Mouse (Mus musculus): ENCODE results near the gene Madd. TPM values are rescaled to one million over a fixed set of nuclear protein-coding genes. Genes with fewer than 3 reads are reported as not detected.

Gene Madd
- polyA plus RNA-seq (2017; shearing (Covaris generic)) = 10 to 100 TPM; 55.5 to 64.8 TPM

DNA sequence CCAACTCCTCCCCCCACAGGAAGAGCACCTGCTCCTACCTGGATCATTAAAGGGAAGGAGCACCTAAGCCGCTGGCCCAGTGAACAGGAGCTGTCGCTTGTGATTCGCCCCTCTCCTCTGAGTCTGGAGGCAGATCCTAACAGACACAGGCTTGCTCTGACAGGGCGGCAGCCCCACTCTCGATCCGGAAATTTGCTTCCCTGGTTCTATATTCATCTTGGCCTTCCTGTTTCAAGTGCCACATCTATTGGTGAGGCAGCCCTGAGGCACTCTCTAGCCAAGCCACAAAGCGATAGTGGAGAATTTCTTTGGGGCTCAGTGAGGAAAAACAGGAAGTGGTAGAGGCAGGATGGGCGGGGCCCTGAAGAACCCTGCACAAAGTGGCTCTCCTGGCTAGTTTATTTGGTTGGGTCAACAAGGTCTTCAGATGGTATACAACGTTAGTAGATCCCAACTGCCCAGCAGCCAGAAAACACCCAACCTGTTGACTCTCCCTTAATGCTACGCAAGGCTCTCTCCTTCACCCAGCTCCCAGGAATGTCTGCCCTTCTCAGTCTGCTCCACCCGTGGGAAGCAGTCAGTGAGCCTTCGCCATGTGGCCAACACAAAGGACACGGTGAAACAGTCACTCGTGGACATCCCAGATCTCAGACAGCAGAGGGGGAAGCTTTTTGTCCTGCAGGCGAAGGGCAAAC is at the start of gene Madd:
Gene Madd, minus strand, starts transcription at position 127 of the 695 bp plus-strand sequence.
- peak; percentile 64 for ATAC-seq

DNA sequence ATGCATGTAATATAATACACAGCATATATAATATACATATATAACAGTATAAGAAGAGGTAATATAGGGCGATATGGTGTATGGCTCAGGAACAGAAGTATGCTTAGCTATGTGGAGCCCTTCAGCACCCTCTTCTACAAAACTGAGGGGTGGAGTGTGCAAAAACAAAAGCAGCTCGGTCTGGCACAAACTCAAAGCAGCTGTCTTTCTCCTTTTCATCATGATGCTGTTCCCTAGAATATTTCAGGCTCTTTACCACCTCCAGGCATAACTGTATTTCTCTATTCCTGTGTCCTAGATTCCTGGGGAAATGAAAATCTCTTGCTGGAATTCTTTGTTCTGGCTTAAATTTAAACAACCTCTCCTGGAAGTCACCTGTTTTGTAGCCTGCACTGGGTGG is 46.1 kb upstream of the Madd start:
- no peak for ATAC-seq

DNA sequence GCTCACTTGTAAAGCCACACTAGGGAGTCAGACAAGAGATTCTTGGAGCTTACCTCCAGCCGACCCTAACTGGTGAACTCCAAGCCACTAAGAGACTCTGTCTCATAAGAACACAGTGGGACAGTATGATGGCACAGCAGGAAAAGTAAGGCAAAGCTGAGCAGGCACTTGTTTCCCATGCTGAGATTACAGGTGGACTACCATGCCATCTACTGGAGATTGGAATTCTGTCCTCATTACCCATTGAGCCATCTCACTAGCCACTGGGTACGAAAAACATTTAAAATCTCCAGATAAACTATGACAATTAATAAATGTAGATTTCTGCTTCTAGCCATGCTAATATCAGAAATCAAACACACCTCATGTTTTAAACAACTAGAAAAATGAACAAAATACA is 40.0 kb upstream of the Madd start:
- no peak for ATAC-seq

DNA sequence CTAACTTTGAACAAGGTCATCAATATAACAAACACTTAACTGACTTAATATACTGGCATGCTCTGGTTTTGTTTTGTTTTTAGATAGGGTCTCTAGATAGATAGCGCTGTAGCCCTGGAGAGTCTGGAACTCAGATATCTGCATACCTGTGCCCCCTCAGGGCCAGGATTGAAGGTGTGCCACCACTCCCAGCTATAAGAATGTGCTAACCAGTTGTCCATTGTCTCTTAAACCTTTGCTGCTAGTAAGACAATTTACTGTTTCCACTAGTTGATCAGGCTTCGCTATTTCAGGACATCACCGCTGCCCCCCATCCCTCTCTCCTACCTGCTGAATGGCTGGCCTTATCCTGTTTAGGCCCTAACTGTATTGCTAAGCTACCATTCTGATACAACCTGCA is 36.9 kb upstream of the Madd start:
- no peak for ATAC-seq

DNA sequence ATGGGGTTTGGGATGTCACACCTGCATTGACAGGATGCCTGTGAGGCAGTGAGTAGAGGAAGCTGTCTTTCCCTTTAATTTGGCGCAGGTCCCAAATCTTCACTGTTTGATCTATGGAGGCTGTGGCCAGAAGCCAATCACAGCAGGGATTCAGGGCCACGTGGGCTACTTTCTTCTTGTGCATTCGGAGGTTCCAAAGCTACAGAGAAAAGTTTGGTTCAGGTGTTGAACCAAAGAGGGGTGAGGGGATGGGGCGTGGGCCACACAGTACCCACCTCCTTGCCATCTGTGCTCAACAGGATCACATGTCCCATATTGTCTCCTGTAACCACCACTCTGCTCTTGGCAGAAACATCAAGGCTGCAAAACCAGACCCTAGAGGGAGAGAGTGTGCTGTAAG is 33.4 kb upstream of the Madd start:
- ATAC-seq = no peak

DNA sequence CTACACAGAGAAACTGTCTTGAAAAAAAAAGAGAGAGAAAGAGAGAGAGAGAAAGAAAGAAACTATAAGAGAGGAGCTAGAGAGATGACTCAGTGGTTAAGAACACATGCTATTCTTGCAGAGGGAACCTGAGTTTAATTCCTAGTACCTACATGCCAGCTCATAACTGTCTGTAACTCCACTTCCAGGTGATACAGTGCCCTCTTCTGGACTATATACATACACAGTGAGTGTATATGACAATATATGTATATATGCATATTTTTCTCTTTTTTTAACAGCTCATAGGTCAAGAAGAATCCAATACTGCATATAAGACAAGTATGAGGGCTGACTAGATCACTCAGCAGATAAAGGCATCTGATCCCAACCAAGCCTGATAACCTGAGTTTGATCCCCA is 29.7 kb upstream of the Madd start:
- no peak for ATAC-seq

DNA sequence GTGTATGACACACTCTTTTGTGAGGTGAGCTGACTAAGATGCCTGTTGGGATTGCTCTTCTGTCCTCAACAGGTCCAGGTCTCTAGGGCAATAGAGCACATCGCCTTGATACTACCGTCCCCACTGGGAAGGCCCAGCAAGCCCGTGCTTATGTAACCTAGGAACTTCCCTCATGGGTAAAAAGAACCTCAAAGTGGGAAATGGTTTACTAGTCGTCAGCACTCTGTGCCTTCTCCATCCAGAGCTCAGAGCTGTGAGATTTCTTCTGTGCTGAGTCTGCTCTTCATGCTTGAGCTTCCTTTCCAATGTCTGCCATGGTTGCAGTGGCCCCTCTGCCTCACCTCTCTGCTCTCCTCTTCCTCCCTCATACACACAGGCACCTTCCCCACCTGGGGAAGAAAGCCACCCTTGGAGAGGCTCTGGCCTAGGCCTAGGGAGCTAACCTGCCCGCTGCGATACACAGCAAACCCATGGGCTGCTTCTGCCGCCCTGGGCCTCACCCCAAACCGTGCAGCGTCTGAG is 22.7 kb upstream of the Madd start:
- no peak for ATAC-seq

DNA sequence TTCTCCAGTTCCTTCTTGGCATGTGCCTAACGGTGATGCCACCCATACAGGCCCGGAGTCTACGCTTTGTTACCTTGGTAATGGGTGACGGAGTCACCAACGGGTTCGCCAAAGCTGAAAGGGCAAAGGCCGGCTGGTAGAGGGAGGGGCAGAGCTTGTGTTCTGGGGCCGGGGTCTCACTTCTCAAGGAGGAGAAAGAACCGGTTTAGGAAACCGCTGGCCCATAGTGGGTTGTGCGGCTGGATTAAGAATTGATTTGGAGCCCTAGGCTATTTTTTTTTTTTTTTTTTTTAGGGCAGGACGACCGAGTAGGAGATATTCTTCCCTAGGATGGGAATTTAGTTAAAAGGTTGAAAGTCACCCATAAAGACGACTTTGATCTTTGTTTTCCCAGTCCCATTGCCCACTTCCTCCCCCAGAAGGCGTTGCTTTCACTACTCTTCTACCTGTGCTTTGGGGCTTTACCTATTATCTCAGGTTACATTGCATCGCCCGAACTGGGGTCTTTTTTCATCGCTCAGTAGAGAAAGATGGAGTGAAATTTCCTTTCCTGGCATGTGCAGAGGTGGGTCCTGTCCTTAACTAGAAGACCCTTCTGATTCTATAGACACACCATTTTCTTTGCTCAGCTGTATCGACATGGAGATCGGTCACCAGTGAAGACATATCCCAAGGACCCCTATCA is 19.5 kb upstream of the Madd start:
- peak; percentile 41 for ATAC-seq

DNA sequence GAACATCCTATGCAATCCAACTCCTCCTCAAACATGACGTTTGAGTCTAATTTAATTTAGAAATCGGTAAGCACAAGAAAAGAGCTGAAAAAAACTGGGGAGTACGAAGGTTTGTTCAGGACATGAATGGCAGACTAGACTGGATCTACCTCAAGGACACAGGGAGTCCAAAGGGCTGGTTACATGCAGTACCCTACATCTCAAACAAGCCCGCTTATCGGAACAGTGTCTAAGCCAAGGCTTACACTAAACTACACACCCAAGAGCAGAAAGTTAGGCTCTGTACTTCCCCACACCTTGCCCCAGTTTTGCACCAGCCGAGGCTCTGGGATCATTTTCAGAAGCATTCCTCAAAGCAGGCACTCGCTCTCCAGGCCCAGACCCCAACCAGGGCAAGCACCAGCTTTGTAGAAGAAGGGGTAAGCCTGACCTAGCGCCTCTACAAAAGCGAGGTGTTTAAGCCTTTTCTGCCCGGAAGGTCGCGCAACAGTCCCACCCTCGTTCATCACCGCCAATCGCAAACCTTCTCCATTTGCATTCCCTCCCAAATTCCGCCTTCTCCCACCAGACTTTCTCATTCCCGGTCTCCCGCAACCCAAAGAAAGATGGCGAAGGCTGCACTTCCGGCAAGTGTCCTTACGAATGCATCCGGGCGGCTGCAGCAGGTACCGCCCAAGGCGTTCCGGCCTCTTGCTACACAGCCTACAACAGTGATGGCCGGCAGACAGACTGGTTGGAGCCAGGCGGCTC is 18.8 kb upstream of the Madd start, which contains the start of the genes Nr1h3 and Acp2:
Gene Nr1h3, minus strand, starts transcription at position 613 of the 750 bp plus-strand sequence.
Gene Acp2, plus strand, starts transcription at position 664 of the 750 bp plus-strand sequence.
- peak; percentile 85 for ATAC-seq

DNA sequence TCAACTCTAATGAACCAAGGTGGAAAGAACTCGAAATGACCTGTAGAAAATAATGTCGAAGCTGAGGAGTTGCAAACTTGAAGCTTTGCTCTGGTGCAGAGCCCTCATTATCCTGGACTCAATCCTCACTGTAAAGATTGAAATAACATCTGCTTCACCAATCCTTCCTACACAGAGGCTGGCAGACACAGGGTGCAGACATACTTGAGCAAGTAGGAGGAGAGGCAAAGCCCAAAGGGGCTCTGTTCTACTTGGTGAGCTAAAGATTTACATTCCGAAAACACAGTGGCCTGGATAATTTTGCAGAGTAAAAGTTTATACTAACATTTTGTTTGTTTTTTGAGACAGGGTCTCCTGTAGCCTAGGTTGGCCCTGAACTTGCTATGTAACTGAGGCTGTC is 15.3 kb upstream of the Madd start:
- no peak for ATAC-seq

DNA sequence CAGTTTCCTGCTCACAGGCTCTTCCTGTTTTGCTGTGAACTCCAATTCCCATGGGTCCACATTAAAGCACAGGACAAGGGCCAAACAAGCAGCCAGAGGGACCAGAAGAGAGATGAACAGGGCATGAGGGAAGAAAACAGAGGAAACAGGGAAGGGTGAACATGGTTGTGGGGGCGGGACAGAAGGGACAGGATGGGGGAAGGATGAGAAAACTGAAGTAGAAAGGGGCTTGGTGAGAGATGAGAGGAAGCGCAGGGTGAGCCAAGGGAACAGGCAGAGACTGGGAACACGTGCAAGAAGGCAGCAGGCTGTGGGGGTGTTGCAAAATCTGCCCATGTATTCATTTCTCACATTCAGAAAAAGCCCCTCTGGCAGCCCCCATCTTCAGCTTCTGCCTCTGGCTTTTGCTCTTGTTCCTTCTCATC is 13.0 kb upstream of the Madd start:
- ATAC-seq = no peak

DNA sequence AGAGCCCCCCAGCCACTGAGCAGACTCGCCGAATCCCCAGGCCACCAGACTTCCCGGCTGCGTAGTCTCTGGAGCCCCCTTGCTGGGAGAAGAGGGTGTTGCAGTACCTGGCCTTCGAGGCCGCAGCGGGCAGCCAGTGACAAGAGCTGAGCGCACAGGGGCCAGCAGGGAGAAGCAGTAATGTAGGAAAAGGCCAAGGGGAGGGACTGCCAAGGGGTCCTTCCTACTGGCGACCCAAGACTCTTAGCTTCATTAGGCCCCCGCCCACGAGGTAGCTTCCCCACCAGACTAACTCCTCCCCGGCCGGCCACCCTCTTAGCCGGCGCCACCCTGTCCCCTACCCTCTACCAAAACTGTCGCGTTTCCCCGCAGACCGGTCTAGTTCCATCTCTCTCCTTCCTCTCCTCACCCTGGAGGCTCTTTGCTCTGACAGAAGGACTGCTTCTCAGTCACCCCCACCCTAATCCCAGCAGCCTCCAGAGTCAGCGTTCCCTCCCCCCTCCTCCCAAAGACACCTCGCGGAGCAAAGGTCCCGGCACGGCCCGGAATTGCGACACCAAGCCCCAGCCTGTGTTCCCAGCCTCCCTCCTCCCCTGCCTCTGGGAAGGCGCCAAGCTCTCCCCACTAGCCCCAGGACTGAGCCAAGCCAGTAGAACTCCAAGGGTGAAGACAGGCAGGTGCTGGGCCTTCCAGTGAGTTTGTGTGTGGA is 11.1 kb upstream of the Madd start:
- ATAC-seq = peak; percentile 68

DNA sequence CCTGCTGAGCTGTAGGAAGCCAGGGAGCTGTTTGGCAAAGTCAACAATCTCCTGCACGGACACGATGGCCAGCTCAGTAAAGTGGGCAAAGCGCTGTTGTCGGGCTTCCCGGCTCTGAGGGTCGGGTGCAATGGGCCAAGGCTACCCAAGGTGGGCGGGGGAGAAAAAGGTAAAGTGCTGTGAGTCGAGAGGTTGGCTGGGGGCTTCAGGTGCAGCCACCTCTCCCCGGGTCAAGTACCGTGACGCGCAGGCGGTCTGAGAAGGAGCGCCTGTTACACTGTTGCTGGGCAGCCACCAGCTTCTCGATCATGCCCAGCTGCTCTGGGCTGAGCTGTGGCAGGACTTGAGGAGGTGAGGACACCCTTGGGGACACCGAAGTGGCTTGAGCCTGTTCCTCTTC is 6.9 kb upstream of the Madd start:
- no peak for ATAC-seq

DNA sequence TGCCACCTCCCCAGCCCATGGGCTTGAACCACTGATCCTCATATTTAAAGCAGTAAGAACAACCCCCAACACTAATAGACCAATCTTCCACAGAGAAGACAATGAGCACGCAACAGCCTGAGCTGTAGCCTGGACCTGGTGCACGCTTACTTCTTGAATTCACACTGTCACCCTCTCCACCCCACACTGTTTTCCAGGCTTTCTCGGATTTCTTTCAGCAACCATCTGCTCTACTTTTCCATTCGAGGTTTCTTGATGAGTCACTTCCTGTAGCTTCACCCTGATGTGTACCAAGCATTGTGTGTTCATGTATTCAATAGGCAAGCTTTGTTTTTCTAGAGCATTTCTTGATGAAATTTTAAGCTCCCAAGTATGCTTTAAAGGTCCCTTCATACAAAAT is 3.8 kb upstream of the Madd start:
- peak; percentile 15 for ATAC-seq

DNA sequence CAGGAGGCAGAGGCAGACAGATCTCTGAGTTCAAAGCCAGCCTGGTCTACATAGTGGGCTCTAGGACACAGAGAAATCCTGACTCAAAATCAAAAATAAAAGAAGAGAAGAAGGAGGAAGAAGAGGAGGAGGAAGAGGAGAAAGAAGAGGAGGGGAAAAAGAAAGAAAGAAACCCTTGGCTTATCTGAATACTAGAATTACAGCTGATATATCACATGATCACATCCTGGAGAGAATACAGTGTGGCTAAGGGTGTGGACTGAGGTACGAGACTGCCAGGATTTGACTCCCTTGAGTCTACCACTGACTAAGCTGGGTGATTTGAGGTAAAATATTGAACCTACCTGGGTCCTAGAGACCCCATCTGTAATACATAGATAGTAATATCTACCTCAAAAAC is 2.6 kb upstream of the Madd start:
- no peak for ATAC-seq

DNA sequence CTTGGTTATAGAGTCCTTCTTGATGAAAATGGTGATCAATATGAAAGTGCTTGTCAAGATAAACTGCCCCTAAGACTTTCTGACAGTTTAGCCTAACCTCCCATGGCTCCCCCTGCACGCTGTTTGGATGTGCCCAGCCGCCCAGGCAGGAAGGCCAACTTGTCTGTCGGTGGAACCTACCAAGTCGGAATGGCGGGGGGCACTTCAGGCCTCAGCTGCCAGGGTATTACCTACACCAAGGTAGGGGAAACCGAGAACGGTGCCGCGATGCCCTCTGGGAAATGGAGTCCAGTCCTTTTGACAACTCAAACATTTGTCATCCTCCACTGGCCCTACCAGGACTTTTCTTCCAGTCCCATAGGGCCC is 506 bp downstream of the Madd start:
- peak; percentile 76 for ATAC-seq

DNA sequence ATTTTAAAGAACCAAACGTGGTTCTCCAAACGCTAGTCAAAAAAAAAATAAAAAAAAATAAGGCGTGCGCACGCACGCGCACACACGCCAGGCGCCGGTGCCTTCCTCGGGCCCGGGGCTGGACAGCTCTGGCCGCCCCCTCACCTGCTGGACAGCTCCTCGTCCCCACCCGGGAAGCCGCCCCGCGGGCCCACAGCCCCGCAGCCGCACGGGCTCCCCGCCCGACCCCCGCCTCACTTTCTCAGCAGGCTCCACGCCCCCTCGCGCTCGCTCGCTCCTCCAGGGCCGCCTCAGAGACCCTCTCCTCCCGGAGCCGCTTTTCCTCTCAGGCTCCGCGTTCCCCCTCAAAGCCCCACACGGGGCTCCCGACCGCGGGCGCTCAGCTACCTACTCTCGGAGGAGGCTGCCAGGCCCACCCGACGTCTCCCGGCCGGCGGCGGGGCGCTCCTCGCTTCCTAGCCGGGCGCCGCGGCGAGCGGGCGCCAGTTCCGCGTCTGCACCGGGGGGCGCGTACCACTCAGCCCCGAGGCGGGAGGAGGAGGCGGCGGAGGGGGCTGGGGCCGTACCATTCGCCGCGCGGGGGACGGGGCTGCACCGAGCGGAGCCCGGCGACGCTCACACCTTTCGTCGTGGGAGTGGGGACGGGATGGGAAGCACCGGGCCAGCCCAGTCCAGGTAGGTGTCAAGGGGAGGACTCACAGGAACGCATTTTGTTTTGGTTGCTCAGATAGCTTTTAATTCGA is 1.1 kb downstream of the Madd start:
- ATAC-seq = peak; percentile 62

DNA sequence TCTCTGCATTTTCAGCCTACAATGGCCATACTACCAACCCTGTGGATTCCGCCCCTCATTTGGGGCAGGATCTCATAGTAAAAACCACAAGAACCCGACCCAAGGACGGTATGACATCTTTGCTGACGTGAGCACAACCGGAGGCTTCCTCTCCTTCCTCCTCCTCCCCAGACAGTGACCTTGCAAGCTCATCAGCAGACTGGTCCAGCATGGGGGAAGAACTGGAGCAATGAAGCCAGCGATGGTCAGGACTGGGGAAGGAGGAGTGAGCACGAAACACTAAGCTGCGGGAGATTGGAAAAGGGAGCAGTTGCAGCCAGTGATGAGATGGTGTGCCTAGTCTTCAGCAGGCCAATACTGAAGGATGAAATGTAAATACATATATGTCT is 1.6 kb downstream of the Madd start:
- ATAC-seq = peak; percentile 26

DNA sequence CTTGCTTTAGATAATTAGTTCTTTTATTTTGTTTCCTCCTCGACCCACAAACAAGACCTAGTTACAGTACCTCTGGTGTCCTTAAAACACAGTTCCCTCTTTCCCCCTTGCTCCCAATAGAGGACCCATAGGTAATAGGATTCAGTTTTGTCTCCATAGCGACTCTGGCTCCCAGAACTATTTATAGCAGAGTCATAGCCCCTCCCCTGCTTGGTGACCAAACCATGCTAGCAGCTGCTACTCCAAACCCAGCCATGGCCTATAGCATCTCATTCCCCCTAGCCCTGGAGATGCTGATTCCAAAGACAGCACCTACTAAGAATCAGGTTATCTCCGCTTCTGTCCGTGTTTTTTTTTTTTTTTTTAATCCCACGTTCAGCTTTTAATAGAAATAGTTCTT is 2.9 kb downstream of the Madd start:
- no peak for ATAC-seq

DNA sequence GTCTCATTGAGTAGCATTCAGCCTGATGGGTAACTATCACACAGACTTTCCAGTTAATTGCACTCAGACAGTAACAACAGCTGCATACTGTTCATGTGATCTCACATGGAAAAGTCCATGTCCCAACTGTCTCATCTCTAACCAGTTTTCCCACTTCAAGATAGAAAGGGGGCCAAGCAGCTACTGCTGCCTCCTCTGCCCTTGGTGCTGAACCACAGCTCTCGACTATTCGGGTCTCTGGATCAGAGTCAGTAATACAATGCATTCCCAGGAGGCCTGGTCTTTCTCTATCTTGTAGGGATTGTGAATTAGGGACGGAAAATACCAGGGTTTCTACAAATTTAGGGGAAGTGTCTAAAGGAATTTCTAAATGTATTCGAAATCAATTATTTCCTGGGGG is 3.8 kb downstream of the Madd start:
- no peak for ATAC-seq

DNA sequence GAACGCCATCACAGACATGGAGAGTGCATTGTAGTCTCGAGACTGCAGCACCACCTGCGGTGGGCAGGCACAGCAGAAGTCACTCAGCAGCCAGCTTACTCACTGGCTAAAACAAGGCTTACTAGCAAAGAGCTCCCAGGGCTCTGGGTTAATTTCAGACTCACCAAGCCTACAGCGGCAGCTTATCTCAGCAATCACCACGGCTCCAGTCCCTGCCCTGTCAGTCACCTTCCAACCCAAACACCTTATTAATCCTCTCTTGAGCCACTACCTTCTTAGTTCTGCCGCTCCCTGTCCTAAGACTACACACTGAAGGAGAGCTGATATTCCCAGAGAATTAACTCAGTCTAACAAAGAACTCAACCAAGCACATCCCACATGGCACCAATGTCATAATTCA is 7.4 kb downstream of the Madd start:
- ATAC-seq = no peak

DNA sequence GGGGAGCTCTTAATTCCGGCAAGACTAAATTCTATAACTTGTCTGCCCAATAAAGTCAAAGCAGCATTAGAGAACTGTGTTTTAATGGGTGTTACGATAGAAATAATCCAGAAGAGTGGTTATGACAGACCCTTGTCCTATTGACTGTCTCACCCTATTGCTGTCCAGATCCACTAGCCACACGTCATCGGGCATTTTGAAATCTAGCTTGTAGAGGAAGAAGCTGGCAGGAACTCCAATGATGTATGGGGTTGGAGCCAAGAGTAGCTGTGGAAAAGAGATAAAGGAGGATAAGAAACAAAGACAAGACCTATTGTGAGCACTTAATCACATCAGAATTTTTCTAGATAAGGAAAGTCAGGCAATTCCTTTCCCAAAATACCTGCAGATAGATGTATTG is 8.1 kb downstream of the Madd start:
- no peak for ATAC-seq
